Mouse (Mus musculus) B cell, adult 67 days (primary cell): ENCODE measurements around the gene H2al2a. TPM values are rescaled to one million over a fixed set of nuclear protein-coding genes. Genes with fewer than 3 reads are reported as not detected.

Source experiments
- total RNA-seq, 2 experiments: library from RNA; stranded (reverse); gene quantifications; 4 replicates each; pipeline ENCODE4 v1.2.4; 2023

Gene H2al2a
- total RNA-seq, result not detected

DNA sequence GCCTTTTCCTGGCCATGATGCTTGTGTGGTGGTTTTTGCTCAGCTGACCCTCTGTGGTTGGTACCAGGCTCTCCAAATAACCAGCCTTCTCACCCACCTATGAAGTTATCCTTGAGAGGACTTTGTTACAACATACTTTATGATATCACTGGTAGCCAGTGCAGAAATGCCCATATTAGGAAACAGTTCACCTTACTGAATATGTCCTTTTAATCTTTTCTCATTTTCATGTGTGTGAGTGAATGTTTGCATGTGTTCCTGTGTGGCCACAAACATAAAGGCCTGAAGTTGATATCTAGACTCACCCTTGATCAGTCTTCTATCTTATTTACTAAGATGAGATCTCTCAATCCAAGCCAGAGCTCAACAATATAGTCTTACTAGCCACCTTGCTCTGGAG, at the start of gene H2al2a:
Gene H2al2a, minus strand, starts transcription at position 101 of the 400 bp plus-strand sequence.

DNA sequence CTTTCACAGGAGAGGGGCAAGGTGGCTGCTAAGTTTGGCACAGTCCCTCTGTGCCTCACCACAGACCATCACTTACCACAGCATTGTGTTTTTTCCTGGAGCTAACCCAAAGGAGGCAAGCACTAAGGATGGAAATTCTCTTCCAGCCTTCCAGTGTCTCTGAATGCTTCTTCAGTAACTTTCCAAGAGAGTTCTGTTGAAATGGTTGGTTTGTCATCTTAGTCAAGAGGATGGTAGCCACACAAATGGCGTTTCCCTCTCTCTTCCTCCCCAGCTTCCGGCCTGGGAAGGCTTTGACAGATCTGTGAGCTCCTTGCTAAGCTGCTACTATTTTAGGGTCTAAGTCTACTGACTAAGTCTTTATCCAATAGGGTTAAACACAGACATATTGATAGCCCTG, 40.7 kb upstream of the H2al2a start, which contains the start of gene A930004D18Rik:
Gene A930004D18Rik, minus strand, starts transcription at position 247 of the 400 bp plus-strand sequence.

Other genes starting within 250 kb of the H2al2a start
- not detected for gene A930004D18Rik, start 40.8 kb upstream of the H2al2a start, total RNA-seq
- under 1 TPM; 0.21 to 0.35 TPM for gene Skida1, start 52.1 kb upstream of the H2al2a start, total RNA-seq
- 100 to 1,000 TPM; 126 to 129 TPM for gene Mllt10, start 58.3 kb upstream of the H2al2a start, total RNA-seq